Mouse (Mus musculus) MEL (cell line): ENCODE data around the gene Rap1gds1. TPM values are rescaled to one million over a fixed set of nuclear protein-coding genes. Genes with fewer than 3 reads are reported as not detected.
A peak's percentile ranks its signal among the peaks of the same experiment; 100 is the strongest.

ENCODE experiments used
- DNase-seq: peaks from one replicate; pipeline ENCODE4 v3.0.0; 2011; ENCODE audit warnings: low read depth, low spot score
- H3K27ac ChIP-seq: 2 replicates; pipeline ENCODE4 v1.5.1; 2012; ENCODE audit warnings: low read depth, mild to moderate bottlenecking, control low read depth, low read length, moderate library complexity; ENCODE audit not compliant: control insufficient read depth
- H3K27me3 ChIP-seq, 2 experiments: fragments of 150-350 bp in 1 of 2; sonication (generic) in 1 of 2; 2 replicates each; pipeline ENCODE4 v1.6.1; 2012; ENCODE audit warnings: low read length in 2 of 2, mild to moderate bottlenecking in 2 of 2, improper control_type of control experiment in 1 of 2, moderate library complexity in 1 of 2; ENCODE audit not compliant: insufficient read depth in 2 of 2, control insufficient read depth in 1 of 2
- H3K36me3 ChIP-seq, 2 experiments: 2 replicates each; pipeline ENCODE4 v1.6.1; 2012 to 2014; ENCODE audit warnings: low read length in 2 of 2, improper control_type of control experiment in 1 of 2, inconsistent platforms in 1 of 2, mild to moderate bottlenecking in 1 of 2; ENCODE audit not compliant: insufficient read depth in 2 of 2, control insufficient read depth in 1 of 2
- H3K4me1 ChIP-seq, 2 experiments: fragments of 150-350 bp in 1 of 2; sonication (generic) in 1 of 2; 2 replicates each; pipeline ENCODE4 v1.6.1; 2012; ENCODE audit warnings: low read length in 2 of 2, improper control_type of control experiment in 1 of 2, mild to moderate bottlenecking in 1 of 2; ENCODE audit not compliant: insufficient read depth in 2 of 2, control insufficient read depth in 1 of 2
- H3K4me3 ChIP-seq, 2 experiments: fragments of 150-350 bp in 1 of 2; sonication (generic) in 1 of 2; 2 replicates each; pipeline ENCODE4 v1.5.1; 2012; ENCODE audit warnings: low read depth in 2 of 2, low read length in 2 of 2, mild to moderate bottlenecking in 2 of 2, moderate library complexity in 2 of 2, control low read depth in 1 of 2, improper control_type of control experiment in 1 of 2; ENCODE audit not compliant: control insufficient read depth in 1 of 2, insufficient read depth in 1 of 2
- H3K79me2 ChIP-seq: 2 replicates; pipeline ENCODE4 v1.6.1; 2012; ENCODE audit warnings: mild to moderate bottlenecking, low read length, moderate library complexity; ENCODE audit not compliant: control insufficient read depth, poor library complexity, insufficient read depth
- H3K9ac ChIP-seq: 2 replicates; pipeline ENCODE4 v1.6.1; 2012; ENCODE audit warnings: low read depth, mild to moderate bottlenecking, control low read depth, low read length, moderate library complexity; ENCODE audit not compliant: control insufficient read depth, poor library complexity, severe bottlenecking
- H3K9me3 ChIP-seq: fragments of 150-350 bp; sonication (generic); replicated peaks from 2 replicates; pipeline ENCODE4 v1.6.1; 2012; ENCODE audit warnings: mild to moderate bottlenecking, low read length, improper control_type of control experiment, moderate library complexity; ENCODE audit not compliant: insufficient read depth
- BHLHE40 ChIP-seq: IDR thresholded peaks from 2 replicates; pipeline ENCODE4 v1.6.1; 2012; ENCODE audit warnings: low read depth, mild to moderate bottlenecking, inconsistent platforms, low read length, improper control_type of control experiment, borderline replicate concordance
- CHD2 ChIP-seq: IDR thresholded peaks from 2 replicates; pipeline ENCODE4 v1.6.1; 2011; ENCODE audit warnings: low read length, improper control_type of control experiment
- E2F4 ChIP-seq: IDR thresholded peaks from 2 replicates; pipeline ENCODE4 v1.6.1; 2011; ENCODE audit warnings: low read depth, low read length, improper control_type of control experiment, borderline replicate concordance
- ELF1 ChIP-seq: IDR thresholded peaks from 2 replicates; pipeline ENCODE4 v1.6.1; 2014; ENCODE audit warnings: low read depth, mild to moderate bottlenecking, inconsistent platforms, low read length, improper control_type of control experiment, moderate library complexity
- EP300 ChIP-seq, 2 experiments: IDR thresholded peaks; 2 replicates each; pipeline ENCODE4 v1.6.1; 2011; ENCODE audit warnings: improper control_type of control experiment in 2 of 2, low read length in 2 of 2, low read depth in 1 of 2, mild to moderate bottlenecking in 1 of 2
- ETS1 ChIP-seq: IDR thresholded peaks from 2 replicates; pipeline ENCODE4 v1.6.1; 2012; ENCODE audit warnings: low read depth, mild to moderate bottlenecking, inconsistent platforms, low read length, improper control_type of control experiment, moderate library complexity
- GABPA ChIP-seq: IDR thresholded peaks from 2 replicates; pipeline ENCODE4 v1.6.1; 2012; ENCODE audit warnings: low read depth, mild to moderate bottlenecking, inconsistent platforms, low read length, improper control_type of control experiment, moderate library complexity
- JUND ChIP-seq: IDR thresholded peaks from 2 replicates; pipeline ENCODE4 v1.6.1; 2011; ENCODE audit warnings: low read depth, mild to moderate bottlenecking, improper control_type of control experiment, low read length
- KAT2A ChIP-seq: conservative IDR thresholded peaks from 2 replicates; pipeline ENCODE4 v1.6.1; 2012; ENCODE audit warnings: low read depth, low read length, improper control_type of control experiment, inconsistent platforms
- MAX ChIP-seq: IDR thresholded peaks from 2 replicates; pipeline ENCODE4 v1.6.1; 2011; ENCODE audit warnings: low read length, improper control_type of control experiment
- MEF2A ChIP-seq: IDR thresholded peaks from 2 replicates; pipeline ENCODE4 v1.6.1; 2014; ENCODE audit warnings: low read depth, mild to moderate bottlenecking, inconsistent platforms, low read length, improper control_type of control experiment; ENCODE audit not compliant: poor library complexity, insufficient replicate concordance, severe bottlenecking; ENCODE audit errors: extremely low read depth
- MXI1 ChIP-seq: IDR thresholded peaks from 2 replicates; pipeline ENCODE4 v1.6.1; 2011; ENCODE audit warnings: mild to moderate bottlenecking, low read depth, low read length, improper control_type of control experiment
- MYC ChIP-seq: IDR thresholded peaks from 2 replicates; pipeline ENCODE4 v1.6.1; 2011; ENCODE audit warnings: low read depth, mild to moderate bottlenecking, low read length, improper control_type of control experiment, moderate library complexity
- NRF1 ChIP-seq: IDR thresholded peaks from 2 replicates; pipeline ENCODE4 v1.6.1; 2014; ENCODE audit warnings: low read depth, mild to moderate bottlenecking, inconsistent platforms, low read length, improper control_type of control experiment, moderate library complexity; ENCODE audit not compliant: poor library complexity, insufficient read depth, severe bottlenecking
- POLR2A ChIP-seq, 2 experiments: IDR thresholded peaks; 2 replicates each; pipeline ENCODE4 v1.6.1; 2011 to 2012; ENCODE audit warnings: low read length in 2 of 2, mild to moderate bottlenecking in 2 of 2, control low read depth in 1 of 2, improper control_type of control experiment in 1 of 2, low read depth in 1 of 2, moderate library complexity in 1 of 2; ENCODE audit not compliant: control insufficient read depth in 1 of 2, insufficient read depth in 1 of 2, poor library complexity in 1 of 2
- POLR2AphosphoS2 ChIP-seq: IDR thresholded peaks from 2 replicates; pipeline ENCODE4 v1.6.1; 2011; ENCODE audit warnings: low read length, improper control_type of control experiment
- POLR2AphosphoS5 ChIP-seq: IDR thresholded peaks from 2 replicates; pipeline ENCODE4 v1.6.1; 2012; ENCODE audit warnings: low read depth, borderline replicate concordance, mild to moderate bottlenecking, inconsistent platforms, low read length, moderate library complexity, mixed read lengths
- RAD21 ChIP-seq: IDR thresholded peaks from 2 replicates; pipeline ENCODE4 v1.6.1; 2011; ENCODE audit warnings: mild to moderate bottlenecking, low read depth, low read length, improper control_type of control experiment
- SIN3A ChIP-seq: IDR thresholded peaks from 2 replicates; pipeline ENCODE4 v1.6.1; 2012; ENCODE audit warnings: low read length, improper control_type of control experiment, inconsistent platforms
- TAL1 ChIP-seq: IDR thresholded peaks from 2 replicates; pipeline ENCODE4 v1.6.1; 2012; ENCODE audit warnings: mild to moderate bottlenecking, inconsistent platforms, low read length, moderate library complexity, mixed read lengths
- USF2 ChIP-seq, 2 experiments: IDR thresholded peaks; 2 replicates each; pipeline ENCODE4 v1.6.1; 2011 to 2012; ENCODE audit warnings: improper control_type of control experiment in 2 of 2, low read length in 2 of 2, borderline replicate concordance in 1 of 2, inconsistent platforms in 1 of 2, low read depth in 1 of 2, mild to moderate bottlenecking in 1 of 2; ENCODE audit not compliant: insufficient read depth in 1 of 2
- ZMIZ1 ChIP-seq: IDR thresholded peaks from 2 replicates; pipeline ENCODE4 v1.6.1; 2012; ENCODE audit warnings: low read depth, mild to moderate bottlenecking, inconsistent platforms, low read length, improper control_type of control experiment, moderate library complexity
- ZNF384 ChIP-seq: IDR thresholded peaks from 2 replicates; pipeline ENCODE4 v1.6.1; 2012; ENCODE audit warnings: low read depth, mild to moderate bottlenecking, inconsistent platforms, low read length, improper control_type of control experiment
- polyA plus RNA-seq, 2 experiments: library from polyadenylated mRNA; stranded (reverse) in 1 of 2; unstranded in 1 of 2; fragments of >175 nt in 1 of 2; fragments of >200 nt in 1 of 2; gene quantifications; 2 replicates each; pipeline versions ENCODE4 v1.2.1 to v1.2.4; 2012; ENCODE audit warnings: low replicate concordance in 2 of 2, low read depth in 1 of 2; ENCODE audit not compliant: insufficient read length in 2 of 2, insufficient read depth in 1 of 2, missing spikeins in 1 of 2
- total RNA-seq: library from RNA; depleted of rRNA; stranded (reverse); fragments of 300-350 nt; gene quantifications from 2 replicates; pipeline ENCODE4 v1.2.3, GENCODE M21; 2012

Rap1gds1 gene
- total and polyA plus RNA-seq, 3 experiments = 34.7 to 67.2 (median 53.3) TPM

DNA sequence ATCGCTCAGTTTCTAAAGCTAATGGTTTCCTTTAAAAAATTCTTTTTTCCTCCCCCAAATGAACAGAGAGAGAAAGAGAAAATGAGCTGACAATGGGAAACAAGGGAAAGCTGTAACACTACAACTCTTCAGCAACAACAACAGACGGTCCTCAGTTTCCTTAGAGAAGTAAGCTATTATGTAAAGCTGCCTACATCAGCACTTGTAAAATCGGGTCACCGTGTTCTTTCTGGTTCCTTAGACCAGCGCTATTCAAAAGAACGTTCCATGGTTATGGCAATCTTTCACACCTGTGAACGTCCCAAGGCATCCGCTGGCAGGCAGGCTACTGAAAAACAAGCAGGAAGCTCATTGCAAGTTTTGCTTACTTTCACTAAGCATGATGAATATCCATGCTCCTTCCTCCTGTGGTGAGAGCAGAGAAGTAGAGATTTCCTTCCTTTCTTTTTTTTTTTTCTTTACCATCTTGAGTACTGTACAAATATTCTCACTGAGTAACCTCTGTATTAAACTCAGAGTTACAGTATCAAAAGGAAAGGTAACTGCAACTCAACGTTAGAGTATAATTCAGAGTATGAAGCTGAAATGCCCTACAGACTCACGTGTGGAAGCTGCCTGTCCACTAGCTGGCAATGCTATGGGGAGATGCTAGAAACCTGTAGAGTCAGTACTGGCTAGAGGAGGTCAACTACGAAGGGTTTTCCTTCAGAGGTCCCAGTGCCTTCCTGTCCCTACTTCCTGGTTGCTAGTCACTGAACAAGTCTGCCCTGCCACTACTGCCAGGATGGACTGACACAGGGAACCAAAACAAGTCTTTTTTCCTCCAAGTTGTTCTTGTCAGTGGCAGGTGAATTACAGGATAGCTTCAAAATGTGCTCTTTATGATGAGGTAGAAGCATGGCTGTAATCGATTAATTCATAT, 26.0 kb downstream of the Rap1gds1 start:
- H3K9ac ChIP-seq = no peak overlapping the region
- H3K27me3 ChIP-seq = no peaks in the 10 kb centered on the region
- TF ChIP-seq CHD2 (no peak), POLR2AphosphoS5 (no peak), RAD21 (no peak), ETS1 (no peak), ZMIZ1 (no peak), MXI1 (no peak), MEF2A (no peak), POLR2A (IDR thresholded peaks at IDR 0.05; ENCODE audit: control insufficient read depth in 1 of 2, insufficient read depth in 1 of 2, low read depth in 1 of 2, low read length in 2 of 2, poor library complexity in 1 of 2) (no peak), BHLHE40 (no peak), E2F4 (no peak), POLR2AphosphoS2 (no peak), ZNF384 (no peak), USF2 (IDR thresholded peaks at IDR 0.05; ENCODE audit: borderline replicate concordance in 1 of 2, insufficient read depth in 1 of 2, low read depth in 1 of 2, low read length in 2 of 2) (no peak), MYC (no peak), MAX (no peak)
- no peak overlapping the region for H3K27ac ChIP-seq
- H3K4me3 ChIP-seq = no peak overlapping the region
- H3K4me1 ChIP-seq = no peaks in the 10 kb centered on the region
- H3K36me3 ChIP-seq = peaks cover 0 to 3% of the 10 kb centered on the region in 2 experiments; a peak in 2 of 4 replicates
- no peaks in the 10 kb centered on the region for H3K9me3 ChIP-seq
- H3K79me2 ChIP-seq = peaks cover 4% of the 10 kb centered on the region; the same call in 1 of the 2 replicates
- DNase-seq = no peak

GRCm38 (mm10) chr3:139042433-139042854, 32.6 kb downstream of the Rap1gds1 start:
- H3K4me3 ChIP-seq = no peak overlapping the region

More at GRCm38 (mm10) chr3:139042433-139042854, 32.6 kb downstream of the Rap1gds1 start:
- Histone ChIP-seq H3K9ac (no peak overlapping the region), H3K9me3 (no peaks in the 10 kb centered on the region), H3K27ac (peak overlapping the region; percentile 4; the same call in 1 of the 2 replicates), H3K27me3 (no peaks in the 10 kb centered on the region), H3K79me2 (no peaks in the 10 kb centered on the region; the same call in 1 of the 2 replicates), H3K36me3 (peaks cover 5 to 10% of the 10 kb centered on the region in 2 experiments), H3K4me1 (peaks cover 0 to 7% of the 10 kb centered on the region in 2 experiments; a peak in 2 of 4 replicates)
- no peak for TF ChIP-seq SIN3A
- no peak for TF ChIP-seq ELF1
- TF ChIP-seq EP300 (IDR thresholded peaks at IDR 0.05; ENCODE audit: low read depth in 1 of 2, low read length in 2 of 2) = no peak
- TF ChIP-seq KAT2A = no peak
- TF ChIP-seq GABPA = no peak
- TF ChIP-seq JUND = no peak
- TF ChIP-seq USF2 (IDR thresholded peaks at IDR 0.05; ENCODE audit: borderline replicate concordance in 1 of 2, insufficient read depth in 1 of 2, low read depth in 1 of 2, low read length in 2 of 2) = no peak
- TF ChIP-seq BHLHE40 = no peak
- no peak for TF ChIP-seq NRF1
- no peak for TF ChIP-seq TAL1
- no peak for TF ChIP-seq ZMIZ1
- TF ChIP-seq POLR2A (IDR thresholded peaks at IDR 0.05; ENCODE audit: control insufficient read depth in 1 of 2, insufficient read depth in 1 of 2, low read depth in 1 of 2, low read length in 2 of 2, poor library complexity in 1 of 2) = no peak
- DNase-seq = peak; percentile 32
